Mouse (Mus musculus) gastrocnemius, adult 18-20 months (tissue): ENCODE measurements around the gene Nrxn3. TPM values are rescaled to one million over a fixed set of nuclear protein-coding genes. Genes with fewer than 3 reads are reported as not detected.

Experiments used
- DNase-seq: peaks from one replicate; pipeline ENCODE4 v3.0.0; 2021; ENCODE audit warnings: low spot score
- total RNA-seq, 2 experiments: library from RNA; stranded (reverse); gene quantifications; 2 replicates each; pipeline ENCODE4 v1.2.3; 2021

Gene Nrxn3
- total RNA-seq, 2 experiments from 2014 or later = 0.05 TPM

DNA sequence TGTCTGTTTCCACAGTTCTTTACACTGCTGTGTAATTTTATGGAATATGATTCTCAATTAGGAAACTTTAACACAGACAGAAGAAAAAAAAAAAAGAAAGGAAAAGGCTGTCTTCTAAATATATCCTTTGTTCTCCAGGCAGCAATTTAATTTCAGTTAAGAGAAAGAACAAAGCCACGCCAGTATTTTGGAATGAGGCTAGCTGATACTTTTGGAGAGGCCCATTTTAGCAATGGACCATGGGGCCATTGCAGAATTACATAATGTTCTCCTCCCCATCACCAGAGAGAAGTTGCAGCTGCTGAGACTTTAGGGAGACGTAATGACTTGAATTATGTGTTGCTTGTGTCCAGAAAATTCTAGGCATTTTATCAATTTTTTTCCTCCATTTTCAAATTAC, 963.0 kb downstream of the Nrxn3 start:
- no peak for DNase-seq

DNA sequence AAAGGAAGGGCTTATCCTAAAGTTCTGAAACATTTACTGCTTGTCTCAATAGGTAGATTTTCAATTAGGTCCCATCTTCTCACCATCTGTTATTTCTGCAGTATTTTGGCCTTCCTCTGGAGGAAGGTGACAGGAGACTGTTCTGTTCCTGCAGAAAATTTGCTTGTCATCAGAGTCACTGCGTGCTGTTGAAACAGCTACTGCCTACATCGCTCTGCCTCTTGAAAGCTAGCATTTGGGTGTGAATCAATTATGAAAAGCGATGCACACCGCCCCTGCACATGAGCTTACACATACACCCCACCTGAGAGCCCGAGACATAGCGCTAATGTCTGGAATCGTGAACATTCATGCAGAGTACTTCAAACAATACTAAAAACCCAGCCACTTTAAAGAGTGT, 966.4 kb downstream of the Nrxn3 start:
- DNase-seq = no peak

DNA sequence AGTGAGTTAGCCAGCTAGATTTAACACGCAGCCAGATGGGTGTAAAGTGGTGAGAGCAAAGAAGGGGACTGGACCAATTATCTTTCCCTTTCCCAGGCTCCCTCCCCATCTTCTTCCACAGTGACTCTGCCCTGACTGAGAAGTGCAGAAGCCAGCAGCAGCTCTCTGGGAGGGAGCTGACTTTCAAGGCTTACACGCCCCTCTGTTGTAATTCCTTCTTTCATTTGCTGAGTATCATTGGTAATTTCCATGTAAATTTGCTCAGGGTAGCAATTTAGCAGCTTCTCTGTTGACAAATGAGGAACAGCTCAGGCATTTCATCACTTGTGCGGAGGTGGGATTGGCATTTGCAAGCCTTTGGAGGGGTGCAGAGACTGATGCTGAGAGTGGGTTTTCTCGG, 976.8 kb downstream of the Nrxn3 start:
- DNase-seq = no peak

DNA sequence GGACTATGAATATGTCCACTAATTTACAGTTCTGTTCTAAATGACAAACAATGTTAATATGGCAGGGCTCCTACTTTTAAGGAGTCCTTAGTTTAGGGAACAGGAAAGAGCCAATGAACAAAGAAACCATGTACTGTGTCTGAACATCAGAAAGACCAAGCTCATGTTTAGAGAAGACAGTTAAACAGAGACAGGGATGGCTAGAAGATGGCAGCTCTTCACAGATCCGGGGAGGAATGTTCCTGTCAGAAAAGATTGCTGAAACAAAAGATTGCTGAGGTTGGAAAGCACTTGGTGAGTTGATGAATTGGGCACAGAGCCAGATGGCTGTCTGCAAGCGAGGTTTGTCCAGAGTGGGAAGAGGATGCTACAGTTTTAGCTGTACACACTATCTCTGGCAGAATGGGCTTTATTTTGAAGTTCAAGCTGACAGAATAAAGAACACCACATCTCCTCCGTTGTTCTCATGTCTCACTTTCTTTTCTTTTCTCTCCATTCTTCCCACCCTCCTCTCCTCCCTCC, 978.3 kb downstream of the Nrxn3 start:
- no peak for DNase-seq

DNA sequence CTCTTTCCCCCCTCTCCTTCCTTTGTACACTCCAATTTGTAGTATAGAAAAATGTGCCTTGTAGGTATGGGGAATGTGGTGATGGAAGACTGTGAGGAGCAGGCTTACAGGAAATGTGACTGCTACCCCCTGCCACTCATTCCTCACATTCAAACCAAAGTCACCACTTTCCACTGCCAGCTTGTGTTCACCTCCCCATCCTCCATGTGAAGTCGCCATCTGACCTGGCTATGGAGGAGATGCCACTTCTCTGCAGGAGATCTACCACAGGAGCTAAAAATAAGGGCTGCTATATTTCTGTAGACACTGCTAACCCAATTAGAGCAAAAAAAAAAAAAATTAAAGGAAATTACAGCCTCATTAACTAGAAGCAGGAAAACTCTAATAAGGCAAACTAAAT, 980.3 kb downstream of the Nrxn3 start:
- DNase-seq = no peak

DNA sequence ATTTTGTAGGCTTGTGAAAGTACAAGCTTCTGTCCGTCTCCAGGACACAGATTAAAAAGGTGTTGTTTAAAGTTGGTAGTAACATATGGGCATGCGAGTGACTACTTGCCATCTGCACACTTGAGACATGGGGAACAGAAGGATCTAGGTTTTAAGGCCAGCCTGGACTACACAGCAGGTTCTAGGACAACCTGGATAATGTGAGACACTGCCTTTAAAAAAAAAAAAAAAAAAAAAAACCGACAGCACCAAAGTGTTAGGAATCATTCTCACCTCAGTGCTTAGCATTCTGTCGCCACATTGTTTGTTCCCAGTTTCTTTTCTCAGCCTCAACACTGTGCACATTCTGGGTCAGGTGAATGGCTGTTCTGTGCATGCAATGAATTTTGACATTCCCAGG, 985.2 kb downstream of the Nrxn3 start:
- no peak for DNase-seq

DNA sequence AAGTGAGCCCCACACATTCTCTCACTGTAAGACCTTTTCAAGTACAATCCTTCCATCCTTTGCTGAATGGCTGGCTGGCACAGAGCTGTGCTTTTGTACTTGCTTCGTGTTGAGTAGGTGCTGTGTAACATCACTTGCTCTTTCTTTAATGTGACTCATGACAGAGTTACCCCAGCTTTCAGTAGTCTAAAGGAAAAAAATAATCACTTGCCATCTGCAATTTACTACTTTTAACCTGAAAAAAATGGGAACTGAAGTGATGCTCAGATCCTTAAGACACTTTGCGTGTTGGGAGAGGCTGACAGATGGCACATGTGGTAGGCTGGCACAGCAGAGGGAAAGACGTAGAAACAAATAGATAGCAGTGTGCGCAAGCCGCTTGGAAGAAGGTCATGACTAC, 987.8 kb downstream of the Nrxn3 start:
- DNase-seq = no peak

DNA sequence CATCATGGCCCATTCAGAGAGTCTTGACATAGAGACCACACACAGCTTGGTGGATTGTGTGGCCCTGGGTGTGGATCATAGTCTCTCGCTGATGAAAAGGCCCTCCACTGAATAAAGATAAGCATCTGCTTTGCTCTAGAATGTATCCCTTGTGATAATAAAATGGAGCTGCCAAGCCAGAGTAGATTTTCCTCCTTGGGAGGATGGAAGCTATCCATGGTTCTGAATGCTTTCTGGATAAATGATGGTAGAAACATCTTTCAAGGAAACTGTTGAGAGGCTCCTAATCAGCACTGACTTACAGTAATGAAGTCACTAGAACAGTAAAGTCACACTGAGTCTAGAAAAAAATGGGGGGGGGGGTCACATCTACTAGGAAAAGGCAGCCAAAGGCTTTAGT, 989.1 kb downstream of the Nrxn3 start:
- DNase-seq = no peak

DNA sequence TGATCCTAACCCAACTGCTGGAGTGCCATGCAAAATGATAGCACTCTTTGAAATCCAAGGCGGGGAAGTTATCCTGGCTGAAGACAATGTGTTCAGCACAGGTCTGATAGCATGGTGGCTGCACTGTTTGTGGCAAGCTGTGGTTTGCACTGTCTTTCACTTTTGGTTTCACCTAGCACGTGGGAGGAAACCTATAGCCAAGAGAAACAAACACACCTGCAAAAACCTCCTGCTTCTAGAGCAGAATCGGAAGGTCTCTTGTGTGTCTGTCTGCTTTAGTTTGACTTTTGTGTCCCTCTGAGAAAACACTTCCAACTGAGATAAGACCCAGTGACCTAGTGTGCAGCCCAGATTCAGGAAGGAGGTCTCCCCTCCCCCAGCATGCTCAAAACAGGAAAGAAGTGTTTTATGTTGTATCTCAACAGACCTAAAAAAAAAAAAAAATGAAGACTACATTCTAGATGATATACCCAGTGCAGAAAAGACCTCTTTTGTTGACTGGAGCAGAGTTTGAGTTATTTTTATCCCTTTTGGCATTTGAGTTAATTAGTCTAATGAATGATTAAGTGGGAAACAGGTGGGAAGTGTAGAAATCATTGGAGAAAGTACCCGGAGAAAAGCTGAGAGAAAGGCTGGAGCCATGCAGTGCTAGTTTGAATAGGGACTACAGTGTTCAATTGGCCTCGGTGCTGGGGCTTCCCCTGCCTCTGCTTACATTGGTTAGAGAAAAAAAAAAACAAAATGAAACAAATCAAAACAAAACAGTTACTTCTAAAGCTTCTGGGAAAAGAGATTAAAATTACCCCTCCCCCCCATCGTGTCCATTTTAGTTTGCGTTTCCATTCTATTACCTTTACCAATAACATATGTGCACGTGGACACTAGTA, 996.8 kb downstream of the Nrxn3 start:
- no peak for DNase-seq

DNA sequence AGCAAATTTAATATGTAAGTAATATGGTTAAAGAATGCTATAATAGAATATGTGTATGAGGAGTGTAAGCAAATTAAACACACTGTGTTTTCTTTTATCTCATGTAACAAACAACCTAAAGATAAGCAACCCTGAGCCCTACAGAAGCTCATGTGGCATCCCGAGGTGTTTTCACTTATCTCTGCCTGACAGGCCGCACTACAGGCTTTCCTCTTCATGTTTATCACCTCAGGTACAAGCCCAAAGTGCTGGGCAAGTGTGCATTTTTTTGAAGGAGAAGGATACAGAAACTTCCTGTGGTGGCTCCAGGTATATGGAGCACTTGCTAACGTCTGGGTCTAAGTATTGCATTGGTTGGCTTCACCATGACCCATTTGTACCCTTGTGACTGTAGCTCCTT, 998.3 kb downstream of the Nrxn3 start:
- no peak for DNase-seq

DNA sequence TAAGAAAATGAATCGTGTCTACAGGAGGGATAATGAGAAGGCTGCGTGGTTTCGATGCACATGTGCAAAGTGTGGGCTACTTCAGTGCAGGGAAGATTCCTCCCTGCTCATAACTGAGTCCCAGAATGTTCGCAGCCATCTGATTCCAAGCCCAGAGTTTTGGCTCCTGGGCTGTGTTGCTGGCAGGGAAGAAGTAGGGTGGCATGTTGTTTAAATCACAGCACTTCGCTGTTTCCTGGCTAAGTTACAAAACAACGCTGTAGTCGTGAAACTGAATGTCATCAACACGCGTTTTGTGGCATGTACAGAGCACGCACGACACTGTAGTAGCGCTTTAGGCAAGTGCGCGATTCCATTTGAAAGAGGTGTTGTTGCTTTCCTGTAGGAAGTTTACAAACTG, 999.8 kb downstream of the Nrxn3 start:
- no peak for DNase-seq

DNA sequence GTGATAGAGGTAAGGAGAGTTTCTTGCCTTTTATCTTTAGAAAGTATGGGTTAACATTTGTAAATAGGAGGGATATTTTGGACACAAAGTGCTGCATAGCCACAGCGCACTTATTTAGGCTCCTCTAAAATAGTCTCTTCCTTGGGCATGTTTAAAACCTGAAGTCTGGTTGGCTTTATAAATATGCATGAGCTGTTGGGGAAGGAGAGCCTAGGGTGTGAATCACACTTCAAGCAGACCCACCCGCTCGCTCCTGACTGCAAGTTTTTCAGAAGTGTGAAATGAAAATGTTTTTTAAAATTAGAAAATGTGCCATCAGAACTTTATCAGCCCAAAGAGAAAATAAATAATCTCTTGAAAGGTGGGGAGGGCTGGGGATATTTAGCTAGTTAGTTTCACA, 1001.4 kb downstream of the Nrxn3 start:
- no peak for DNase-seq

DNA sequence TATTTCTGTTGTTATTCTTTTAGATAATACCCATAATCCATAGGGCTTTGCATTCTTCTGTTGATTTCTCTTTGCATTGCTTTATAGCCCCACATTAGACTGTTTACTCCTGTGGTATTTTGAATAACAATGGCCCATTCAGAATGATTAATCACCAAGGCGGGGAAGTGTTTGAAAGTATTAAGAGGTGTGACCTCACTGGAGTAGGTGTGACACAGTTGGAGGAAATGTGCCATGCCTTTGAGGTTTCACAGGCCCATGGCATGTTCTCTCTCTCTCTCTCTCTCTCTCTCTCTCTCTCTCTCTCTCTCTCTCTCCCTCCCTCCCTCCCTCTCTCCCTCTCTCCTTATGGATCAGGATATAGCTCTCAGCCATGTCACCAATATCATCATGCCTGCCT, 1019.6 kb downstream of the Nrxn3 start:
- DNase-seq = no peak

DNA sequence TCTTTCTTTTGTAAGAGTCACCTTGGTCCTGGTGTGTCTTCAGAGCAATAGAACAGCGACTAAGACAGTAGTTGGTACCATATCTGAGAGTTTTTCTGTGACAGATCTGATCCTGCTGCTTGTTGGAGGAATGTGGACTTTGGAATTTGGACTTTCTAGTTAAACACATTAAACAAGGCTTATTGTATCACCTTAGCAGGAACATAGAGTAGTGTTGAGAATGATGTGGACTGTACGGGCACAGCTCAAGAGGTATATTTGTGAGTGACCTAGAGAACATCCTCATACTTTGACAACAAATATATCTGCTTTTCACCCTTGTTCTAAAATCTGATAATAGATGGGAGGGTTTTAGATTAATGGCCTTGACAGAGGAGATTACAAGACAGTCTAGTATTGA, 1020.1 kb downstream of the Nrxn3 start:
- no peak for DNase-seq

DNA sequence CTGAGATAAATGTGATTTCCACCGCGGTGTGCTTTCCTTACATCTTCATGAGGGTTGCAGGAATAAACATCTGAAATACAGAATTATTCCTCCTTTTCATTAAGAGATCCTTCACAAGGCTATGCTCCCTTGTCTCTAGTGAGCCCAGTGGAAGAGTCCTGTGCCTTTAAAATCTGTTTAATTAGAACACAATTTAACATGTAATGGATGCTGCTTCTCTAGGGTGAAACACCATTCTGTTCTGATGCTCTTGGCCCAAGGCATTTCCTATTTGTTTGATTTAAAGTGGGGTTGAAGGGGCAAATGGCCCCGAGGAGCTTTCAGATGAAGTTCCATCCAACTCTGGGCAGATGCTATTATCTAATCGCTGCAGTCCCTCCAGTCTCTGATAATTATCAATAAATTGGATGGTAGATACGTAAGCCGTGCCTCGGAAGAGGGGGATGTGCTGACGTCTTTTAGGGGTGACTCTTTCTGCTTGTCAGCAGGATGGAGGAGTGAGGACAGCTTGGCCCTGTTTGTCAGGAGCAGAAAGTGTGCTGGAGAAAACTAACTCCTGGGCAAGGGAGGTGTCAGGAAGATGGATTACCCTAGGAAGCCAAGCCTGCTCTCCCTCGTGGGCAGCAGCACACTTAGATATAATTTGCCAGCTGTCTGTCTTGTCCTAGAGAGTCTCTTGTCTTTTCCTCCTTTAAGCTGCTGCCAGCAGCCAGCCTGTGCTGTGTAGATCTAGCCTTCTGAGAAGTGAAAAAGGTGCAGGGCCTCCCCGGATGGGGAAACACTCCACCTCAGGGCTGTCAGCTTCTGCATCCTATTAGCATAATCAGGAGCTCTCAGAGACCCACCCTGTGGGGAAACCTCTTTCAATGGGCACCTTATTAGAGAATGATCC, 1041.8 kb downstream of the Nrxn3 start:
- DNase-seq = no peak

DNA sequence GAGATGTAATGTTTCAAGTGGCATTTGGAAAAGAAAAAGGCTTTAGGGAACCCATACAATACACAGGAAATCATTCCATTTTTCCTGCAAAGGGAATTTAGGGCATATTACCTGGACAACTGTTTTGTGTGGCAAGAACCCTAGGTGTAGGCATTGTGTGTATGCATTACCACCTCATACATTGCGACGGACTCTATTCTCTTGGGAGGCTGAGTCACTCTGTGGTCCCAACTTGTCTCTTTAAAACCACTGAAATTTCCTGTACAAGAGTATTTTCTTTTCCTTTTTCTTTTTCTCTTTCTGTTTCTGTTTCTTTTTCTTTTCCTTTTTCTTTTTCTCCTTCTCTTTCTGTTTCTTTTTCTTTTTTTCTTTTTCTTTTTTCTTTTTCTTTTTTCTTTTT, 1042.5 kb downstream of the Nrxn3 start:
- DNase-seq = no peak

DNA sequence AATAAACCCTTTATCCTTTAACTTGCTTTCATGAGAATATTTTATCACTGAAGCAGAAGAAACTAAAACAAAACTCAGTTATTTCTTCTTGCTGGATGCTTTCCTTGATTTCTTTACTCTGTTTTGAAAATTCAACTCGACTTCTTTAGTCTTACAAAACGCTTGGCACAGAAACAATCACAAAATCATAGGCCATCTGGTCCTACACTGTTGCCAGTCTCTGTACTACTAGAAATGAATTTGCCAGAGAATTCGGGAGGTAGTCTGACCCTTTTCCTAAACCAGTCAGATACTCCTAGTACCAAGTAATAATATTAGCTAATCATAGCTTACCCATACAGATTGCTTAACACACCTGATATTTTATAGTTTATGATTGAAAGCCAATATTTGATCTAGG, 1066.1 kb downstream of the Nrxn3 start:
- no peak for DNase-seq

DNA sequence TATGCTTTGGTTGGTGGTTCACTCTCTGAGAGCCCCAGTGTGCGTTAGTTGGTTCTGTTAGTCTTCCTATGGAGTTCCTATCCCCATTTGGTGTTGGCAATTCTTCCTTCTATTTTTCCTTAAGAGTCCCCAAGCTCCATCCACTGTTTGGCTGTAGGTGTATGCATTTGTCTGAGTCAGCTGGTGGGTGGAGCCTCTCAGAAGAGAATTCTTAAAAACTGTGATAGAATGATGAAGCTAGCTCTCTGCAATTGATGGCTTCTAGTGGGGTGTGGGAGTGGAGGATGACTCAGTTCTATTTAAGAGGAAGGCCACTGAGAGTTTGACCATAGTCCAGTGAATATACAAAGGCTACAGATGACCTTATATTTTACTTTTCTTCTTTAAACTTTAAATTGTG, 1067.3 kb downstream of the Nrxn3 start:
- DNase-seq = no peak

DNA sequence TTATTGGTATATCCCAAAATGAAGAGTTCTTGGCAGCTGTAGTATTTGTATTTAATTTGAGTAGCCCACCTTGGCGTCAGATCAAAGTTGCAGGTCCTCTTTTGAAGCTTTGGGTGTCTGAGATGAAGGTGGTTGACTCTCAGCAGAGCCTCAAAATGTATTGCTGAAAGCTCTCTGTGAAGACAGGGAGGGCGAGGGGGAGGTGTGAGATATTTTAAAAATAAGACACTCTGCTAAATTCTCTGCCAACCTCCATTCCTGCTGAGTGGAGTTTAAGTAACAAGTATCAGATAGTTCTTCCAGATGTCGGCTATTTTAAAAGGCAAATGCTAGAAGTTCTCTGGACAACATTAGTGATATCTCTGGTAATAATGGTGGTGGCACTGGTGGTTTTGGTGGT, 1069.2 kb downstream of the Nrxn3 start:
- no peak for DNase-seq

DNA sequence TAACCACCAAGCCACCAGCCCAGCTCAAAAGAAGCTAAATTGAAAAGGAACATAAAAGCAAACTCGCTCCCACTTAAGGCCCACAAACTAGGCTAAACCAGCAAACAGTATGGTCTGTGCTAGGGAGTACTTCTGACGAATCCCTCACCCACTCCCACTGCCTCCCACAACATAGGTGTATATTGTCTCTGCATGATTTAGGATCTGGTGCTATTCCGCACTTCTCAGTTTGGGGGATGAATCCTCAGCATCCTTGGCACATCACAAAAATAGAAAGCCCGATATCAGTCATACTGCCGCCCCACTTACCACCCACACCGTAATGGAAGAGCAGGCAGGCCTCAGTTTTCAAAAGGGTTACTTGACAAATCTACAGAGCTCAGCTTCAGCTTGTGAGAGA, 1072.1 kb downstream of the Nrxn3 start:
- no peak for DNase-seq

DNA sequence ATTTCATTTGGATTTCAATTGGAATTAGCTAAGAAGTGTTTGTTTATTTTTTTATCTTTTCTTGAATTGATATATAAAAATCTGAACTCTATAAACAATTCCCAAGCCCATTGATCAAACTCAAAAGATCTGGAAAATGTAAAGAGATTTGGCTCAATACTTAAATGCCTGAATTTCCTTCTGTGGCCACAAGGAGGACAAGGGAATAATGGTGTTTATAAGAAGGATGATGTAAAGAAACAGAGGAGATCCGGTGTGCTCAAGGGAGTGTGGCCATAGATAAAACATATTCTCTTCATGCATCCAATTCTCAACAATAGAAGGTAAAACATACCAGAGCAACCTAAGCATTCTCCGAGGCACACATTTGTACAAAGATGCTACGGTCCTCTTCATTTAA, 1085.5 kb downstream of the Nrxn3 start:
- DNase-seq = no peak

DNA sequence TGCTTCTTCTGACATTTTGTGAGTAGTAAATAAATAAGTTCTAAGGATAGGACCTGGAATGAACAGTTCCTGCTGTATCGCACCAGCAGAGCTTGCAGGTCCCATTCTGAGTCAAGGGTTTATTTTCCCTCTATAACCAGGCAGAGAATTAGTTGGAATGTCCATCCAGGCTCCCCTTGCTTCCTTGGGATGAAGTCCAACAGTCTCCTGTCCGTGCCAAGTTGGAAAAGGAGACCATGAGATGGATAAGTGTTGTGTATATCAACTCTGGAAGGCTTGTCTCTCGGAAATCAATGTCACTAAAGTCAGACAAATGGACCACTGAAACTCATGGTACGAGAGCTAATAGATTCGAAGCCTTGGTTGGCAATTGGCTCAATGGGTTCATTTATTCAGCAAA, 1087.5 kb downstream of the Nrxn3 start:
- no peak for DNase-seq
